Mouse (Mus musculus): ENCODE data around the gene Smim10l2a. TPM values are rescaled to one million over a fixed set of nuclear protein-coding genes. Genes with fewer than 3 reads are reported as not detected.

Gene Smim10l2a
- polyA plus RNA-seq, 1 experiment = 3.5 TPM

GRCm38 (mm10) chrX:56380852-56381251 lies 6.5 kb downstream of the Smim10l2a start:
- H3K4me3 ChIP-seq (ENCODE audit: low read depth, low read length) = no peak overlapping the region
- TF ChIP-seq CTCF (IDR thresholded peaks at IDR 0.05; ENCODE audit: low read depth, low read length) = no peak
- H3K27ac ChIP-seq (ENCODE audit: insufficient read depth, low read length) = no peak overlapping the region
- no peaks in the 10 kb centered on the region for H3K36me3 ChIP-seq (ENCODE audit: control insufficient read depth, insufficient read depth, low read length, poor library complexity, severe bottlenecking)
- no peak overlapping the region for H3K9ac ChIP-seq (ENCODE audit: low read depth, poor library complexity, severe bottlenecking)
- H3K4me1 ChIP-seq (ENCODE audit: control insufficient read depth, insufficient read depth, low read length) = no peaks in the 10 kb centered on the region
- H3K27me3 ChIP-seq (ENCODE audit: control insufficient read depth, insufficient read depth, low read length, poor library complexity, severe bottlenecking) = no peaks in the 10 kb centered on the region
- no peaks in the 10 kb centered on the region for H3K9me3 ChIP-seq (replicated peaks; ENCODE audit: control insufficient read depth, insufficient read depth, low read length, poor library complexity, severe bottlenecking)

- H3K27me3 ChIP-seq (ENCODE audit: control insufficient read depth, insufficient read depth, low read length, poor library complexity, severe bottlenecking) = no peaks in the 10 kb centered on the region
- no peak for TF ChIP-seq EP300 (IDR thresholded peaks at IDR 0.05; ENCODE audit: insufficient read depth, low read depth, low read length)
- no peak for TF ChIP-seq POLR2A (IDR thresholded peaks at IDR 0.05; ENCODE audit: insufficient read depth, low read length)
- TF ChIP-seq CTCF (IDR thresholded peaks at IDR 0.05; ENCODE audit: low read depth, low read length) = no peak
- no peak overlapping the region for H3K9ac ChIP-seq (ENCODE audit: low read depth, poor library complexity, severe bottlenecking)
- no peak overlapping the region for H3K27ac ChIP-seq (ENCODE audit: insufficient read depth, low read length)
- no peaks in the 10 kb centered on the region for H3K36me3 ChIP-seq (ENCODE audit: control insufficient read depth, insufficient read depth, low read length, poor library complexity, severe bottlenecking)
- H3K4me3 ChIP-seq (ENCODE audit: low read depth, low read length) = no peak overlapping the region
- no peaks in the 10 kb centered on the region for H3K4me1 ChIP-seq (ENCODE audit: control insufficient read depth, insufficient read depth, low read length)
- no peaks in the 10 kb centered on the region for H3K9me3 ChIP-seq (replicated peaks; ENCODE audit: control insufficient read depth, insufficient read depth, low read length, poor library complexity, severe bottlenecking)
Observed at GRCm38 (mm10) chrX:56384142-56384541, 9.8 kb downstream of the Smim10l2a start.

GRCm38 (mm10) chrX:56404646-56405045 lies 30.3 kb downstream of the Smim10l2a start:
- TF ChIP-seq POLR2A (IDR thresholded peaks at IDR 0.05; ENCODE audit: insufficient read depth, low read length) (no peak), CTCF (IDR thresholded peaks at IDR 0.05; ENCODE audit: low read depth, low read length) (no peak), EP300 (IDR thresholded peaks at IDR 0.05; ENCODE audit: insufficient read depth, low read depth, low read length) (no peak)
- no peaks in the 10 kb centered on the region for H3K4me1 ChIP-seq (ENCODE audit: control insufficient read depth, insufficient read depth, low read length)

GRCm38 (mm10) chrX:56405482-56405881 lies 31.1 kb downstream of the Smim10l2a start:
- H3K9me3 ChIP-seq (replicated peaks; ENCODE audit: control insufficient read depth, insufficient read depth, low read length, poor library complexity, severe bottlenecking) = no peaks in the 10 kb centered on the region
- TF ChIP-seq CTCF (IDR thresholded peaks at IDR 0.05; ENCODE audit: low read depth, low read length) = no peak
- no peak for TF ChIP-seq EP300 (IDR thresholded peaks at IDR 0.05; ENCODE audit: insufficient read depth, low read depth, low read length)
- TF ChIP-seq POLR2A (IDR thresholded peaks at IDR 0.05; ENCODE audit: insufficient read depth, low read length) = no peak
- H3K9ac ChIP-seq (ENCODE audit: low read depth, poor library complexity, severe bottlenecking) = no peak overlapping the region
- no peak overlapping the region for H3K4me3 ChIP-seq (ENCODE audit: low read depth, low read length)
- no peaks in the 10 kb centered on the region for H3K4me1 ChIP-seq (ENCODE audit: control insufficient read depth, insufficient read depth, low read length)
- H3K36me3 ChIP-seq (ENCODE audit: control insufficient read depth, insufficient read depth, low read length, poor library complexity, severe bottlenecking) = no peaks in the 10 kb centered on the region
- no peaks in the 10 kb centered on the region for H3K27me3 ChIP-seq (ENCODE audit: control insufficient read depth, insufficient read depth, low read length, poor library complexity, severe bottlenecking)
- H3K27ac ChIP-seq (ENCODE audit: insufficient read depth, low read length) = no peak overlapping the region

More at GRCm38 (mm10) chrX:56404646-56405045, 30.3 kb downstream of the Smim10l2a start:
- H3K27me3 ChIP-seq (ENCODE audit: control insufficient read depth, insufficient read depth, low read length, poor library complexity, severe bottlenecking) = no peaks in the 10 kb centered on the region
- no peak overlapping the region for H3K4me3 ChIP-seq (ENCODE audit: low read depth, low read length)
- no peaks in the 10 kb centered on the region for H3K9me3 ChIP-seq (replicated peaks; ENCODE audit: control insufficient read depth, insufficient read depth, low read length, poor library complexity, severe bottlenecking)
- H3K36me3 ChIP-seq (ENCODE audit: control insufficient read depth, insufficient read depth, low read length, poor library complexity, severe bottlenecking) = no peaks in the 10 kb centered on the region
- no peak overlapping the region for H3K27ac ChIP-seq (ENCODE audit: insufficient read depth, low read length)
- no peak overlapping the region for H3K9ac ChIP-seq (ENCODE audit: low read depth, poor library complexity, severe bottlenecking)

- H3K27ac ChIP-seq (ENCODE audit: insufficient read depth, low read length) = no peak overlapping the region
- no peaks in the 10 kb centered on the region for H3K36me3 ChIP-seq (ENCODE audit: control insufficient read depth, insufficient read depth, low read length, poor library complexity, severe bottlenecking)
- H3K4me3 ChIP-seq (ENCODE audit: low read depth, low read length) = no peak overlapping the region
- no peaks in the 10 kb centered on the region for H3K9me3 ChIP-seq (replicated peaks; ENCODE audit: control insufficient read depth, insufficient read depth, low read length, poor library complexity, severe bottlenecking)
- no peaks in the 10 kb centered on the region for H3K27me3 ChIP-seq (ENCODE audit: control insufficient read depth, insufficient read depth, low read length, poor library complexity, severe bottlenecking)
- TF ChIP-seq EP300 (IDR thresholded peaks at IDR 0.05; ENCODE audit: insufficient read depth, low read depth, low read length) (no peak), POLR2A (IDR thresholded peaks at IDR 0.05; ENCODE audit: insufficient read depth, low read length) (no peak), CTCF (IDR thresholded peaks at IDR 0.05; ENCODE audit: low read depth, low read length) (no peak)
- no peak overlapping the region for H3K9ac ChIP-seq (ENCODE audit: low read depth, poor library complexity, severe bottlenecking)
- no peaks in the 10 kb centered on the region for H3K4me1 ChIP-seq (ENCODE audit: control insufficient read depth, insufficient read depth, low read length)
Observed at GRCm38 (mm10) chrX:56406128-56406527, 31.7 kb downstream of the Smim10l2a start.

GRCm38 (mm10) chrX:56416277-56416676 lies 41.9 kb downstream of the Smim10l2a start:
- no peaks in the 10 kb centered on the region for H3K4me1 ChIP-seq (ENCODE audit: control insufficient read depth, insufficient read depth, low read length)
- H3K27ac ChIP-seq (ENCODE audit: insufficient read depth, low read length) = no peak overlapping the region
- TF ChIP-seq EP300 (IDR thresholded peaks at IDR 0.05; ENCODE audit: insufficient read depth, low read depth, low read length) (no peak), CTCF (IDR thresholded peaks at IDR 0.05; ENCODE audit: low read depth, low read length) (no peak), POLR2A (IDR thresholded peaks at IDR 0.05; ENCODE audit: insufficient read depth, low read length) (no peak)
- no peaks in the 10 kb centered on the region for H3K27me3 ChIP-seq (ENCODE audit: control insufficient read depth, insufficient read depth, low read length, poor library complexity, severe bottlenecking)
- H3K9ac ChIP-seq (ENCODE audit: low read depth, poor library complexity, severe bottlenecking) = no peak overlapping the region
- no peaks in the 10 kb centered on the region for H3K9me3 ChIP-seq (replicated peaks; ENCODE audit: control insufficient read depth, insufficient read depth, low read length, poor library complexity, severe bottlenecking)
- no peaks in the 10 kb centered on the region for H3K36me3 ChIP-seq (ENCODE audit: control insufficient read depth, insufficient read depth, low read length, poor library complexity, severe bottlenecking)
- H3K4me3 ChIP-seq (ENCODE audit: low read depth, low read length) = no peak overlapping the region
